Mouse (Mus musculus): ENCODE results near the gene H2-M5. TPM values are rescaled to one million over a fixed set of nuclear protein-coding genes. Genes with fewer than 3 reads are reported as not detected.

The H2-M5 gene
- polyA plus RNA-seq, 1 experiment from 2014 or later, result 0.33 TPM

DNA sequence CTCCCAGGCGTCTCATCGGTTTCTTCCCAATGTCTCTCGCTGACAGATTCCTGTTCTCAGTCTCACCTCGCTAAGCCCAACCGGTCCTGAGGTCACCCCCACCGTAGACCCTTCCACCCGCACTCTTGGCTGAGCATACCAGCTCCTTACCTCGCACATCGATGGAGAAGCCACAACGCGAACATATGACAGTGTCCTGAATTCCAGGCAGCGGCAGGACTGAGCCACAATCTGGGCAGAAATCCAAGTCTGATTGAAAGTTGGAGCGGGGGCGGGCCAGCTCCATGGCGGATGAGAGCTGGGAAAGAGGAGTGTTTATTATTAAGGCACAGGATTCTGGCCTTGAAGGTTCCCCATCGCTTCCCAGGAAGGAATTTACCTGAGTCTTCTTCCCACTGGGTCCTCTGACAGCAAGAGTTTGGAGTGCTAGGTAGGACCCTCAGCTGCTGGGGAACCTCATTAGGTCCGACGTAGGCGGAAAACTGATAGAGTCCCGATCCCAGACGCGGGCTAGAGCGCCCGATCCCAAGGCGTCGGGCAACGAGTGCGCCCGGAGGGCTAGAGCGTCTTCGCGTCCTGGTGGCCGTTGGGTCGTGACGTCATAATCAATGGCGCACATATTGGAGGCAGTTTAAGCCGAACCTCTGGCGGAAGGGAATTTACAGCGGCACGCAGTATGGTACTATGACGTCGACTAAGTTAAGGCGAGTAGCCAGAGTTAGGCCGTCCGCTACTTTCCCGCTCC lies 31.2 kb downstream of the H2-M5 start, which contains the start of the genes Znrd1 and Znrd1as:
Znrd1 (minus strand) TSS at position 561 of the 745 bp plus-strand sequence.
Znrd1as (plus strand) TSS at position 594 of the 745 bp plus-strand sequence.
- peak within 1 kb of the TSS; percentile 84 for H3K9ac ChIP-seq (ENCODE audit: low read length)
- H3K27ac ChIP-seq (ENCODE audit: low read length), result peak within 1 kb of the TSS; percentile 87
- H3K36me3 ChIP-seq (ENCODE audit: control insufficient read depth, insufficient read depth, low read length), result peaks cover 12% of the 10 kb centered on the region
- H3K9me3 ChIP-seq (ENCODE audit: control insufficient read depth, low read length), result no peaks in the 10 kb centered on the region
- WGBS, result under 1% methylated on average over 46 of the region's 46 CpGs
- H3K4me2 ChIP-seq (ENCODE audit: low read depth, low read length), result peak within 1 kb of the TSS; percentile 78
- peak; percentile 98 for ATAC-seq (ENCODE audit: low read depth)
- peaks cover 12% of the 10 kb centered on the region for H3K4me1 ChIP-seq (replicated peaks; ENCODE audit: control insufficient read depth, insufficient read depth, low read length)
- peak within 1 kb of the TSS; percentile 72 for H3K4me3 ChIP-seq (ENCODE audit: low read length)
- no peaks in the 10 kb centered on the region for H3K27me3 ChIP-seq (ENCODE audit: control insufficient read depth, insufficient read depth, low read depth, low read length)

DNA sequence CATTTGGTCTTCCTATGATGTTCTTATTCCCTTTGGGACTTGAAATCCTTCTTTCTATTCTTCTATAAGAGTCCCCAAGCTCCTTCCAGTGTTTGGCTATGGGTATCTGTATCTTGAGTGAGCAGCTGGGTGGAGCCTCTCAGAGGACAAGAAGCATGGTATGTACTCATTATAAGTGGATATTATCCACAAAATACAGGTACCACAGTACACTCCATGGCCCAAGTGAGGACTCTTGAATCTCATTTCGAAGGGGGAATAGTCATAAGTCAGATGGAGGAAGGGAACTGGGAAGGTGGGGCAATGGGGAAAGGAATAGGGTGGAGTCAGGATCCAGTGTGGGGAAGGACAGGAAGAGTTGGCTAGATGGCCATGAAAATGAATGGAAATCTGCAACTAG lies 36.3 kb downstream of the H2-M5 start:
- no peak for ATAC-seq (ENCODE audit: low read depth)
- no peaks in the 10 kb centered on the region for H3K9me3 ChIP-seq (ENCODE audit: control insufficient read depth, low read length)
- H3K4me1 ChIP-seq (replicated peaks; ENCODE audit: control insufficient read depth, insufficient read depth, low read length), result peaks cover 20% of the 10 kb centered on the region
- no peak overlapping the region for H3K4me3 ChIP-seq (ENCODE audit: low read length)
- no peak overlapping the region for H3K4me2 ChIP-seq (ENCODE audit: low read depth, low read length)
- no peaks in the 10 kb centered on the region for H3K27me3 ChIP-seq (ENCODE audit: control insufficient read depth, insufficient read depth, low read depth, low read length)
- H3K9ac ChIP-seq (ENCODE audit: low read length), result no peak overlapping the region
- H3K36me3 ChIP-seq (ENCODE audit: control insufficient read depth, insufficient read depth, low read length), result peaks cover 25% of the 10 kb centered on the region
- H3K27ac ChIP-seq (ENCODE audit: low read length), result no peak overlapping the region
- WGBS, result 72% methylated on average over 1 of the region's 1 CpGs

DNA sequence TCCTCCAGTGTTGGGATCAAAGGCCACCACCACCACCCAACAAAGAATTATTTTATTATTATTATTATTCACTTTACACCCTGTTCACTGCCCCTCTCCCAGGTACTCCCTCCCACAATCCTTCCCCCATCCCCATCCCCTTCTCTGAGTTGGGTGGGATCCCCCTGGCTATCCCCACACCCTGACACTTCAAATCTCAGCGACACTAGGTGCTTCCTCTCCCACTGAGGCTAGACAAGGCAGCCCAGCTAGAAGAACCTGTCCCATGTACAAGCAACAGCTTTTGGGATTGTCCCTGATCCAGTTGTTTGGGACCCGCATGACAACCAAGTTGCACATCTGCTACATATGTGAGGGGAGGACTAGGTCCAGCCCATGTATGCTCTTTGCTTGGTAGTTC lies 36.7 kb downstream of the H2-M5 start:
- peaks cover 25% of the 10 kb centered on the region for H3K36me3 ChIP-seq (ENCODE audit: control insufficient read depth, insufficient read depth, low read length)
- peaks cover 19% of the 10 kb centered on the region for H3K4me1 ChIP-seq (replicated peaks; ENCODE audit: control insufficient read depth, insufficient read depth, low read length)
- WGBS, result 94% methylated on average over 2 of the region's 2 CpGs
- no peaks in the 10 kb centered on the region for H3K9me3 ChIP-seq (ENCODE audit: control insufficient read depth, low read length)
- H3K27ac ChIP-seq (ENCODE audit: low read length), result no peak overlapping the region
- H3K4me2 ChIP-seq (ENCODE audit: low read depth, low read length), result no peak overlapping the region
- H3K9ac ChIP-seq (ENCODE audit: low read length), result no peak overlapping the region
- no peaks in the 10 kb centered on the region for H3K27me3 ChIP-seq (ENCODE audit: control insufficient read depth, insufficient read depth, low read depth, low read length)
- no peak for ATAC-seq (ENCODE audit: low read depth)
- no peak overlapping the region for H3K4me3 ChIP-seq (ENCODE audit: low read length)

DNA sequence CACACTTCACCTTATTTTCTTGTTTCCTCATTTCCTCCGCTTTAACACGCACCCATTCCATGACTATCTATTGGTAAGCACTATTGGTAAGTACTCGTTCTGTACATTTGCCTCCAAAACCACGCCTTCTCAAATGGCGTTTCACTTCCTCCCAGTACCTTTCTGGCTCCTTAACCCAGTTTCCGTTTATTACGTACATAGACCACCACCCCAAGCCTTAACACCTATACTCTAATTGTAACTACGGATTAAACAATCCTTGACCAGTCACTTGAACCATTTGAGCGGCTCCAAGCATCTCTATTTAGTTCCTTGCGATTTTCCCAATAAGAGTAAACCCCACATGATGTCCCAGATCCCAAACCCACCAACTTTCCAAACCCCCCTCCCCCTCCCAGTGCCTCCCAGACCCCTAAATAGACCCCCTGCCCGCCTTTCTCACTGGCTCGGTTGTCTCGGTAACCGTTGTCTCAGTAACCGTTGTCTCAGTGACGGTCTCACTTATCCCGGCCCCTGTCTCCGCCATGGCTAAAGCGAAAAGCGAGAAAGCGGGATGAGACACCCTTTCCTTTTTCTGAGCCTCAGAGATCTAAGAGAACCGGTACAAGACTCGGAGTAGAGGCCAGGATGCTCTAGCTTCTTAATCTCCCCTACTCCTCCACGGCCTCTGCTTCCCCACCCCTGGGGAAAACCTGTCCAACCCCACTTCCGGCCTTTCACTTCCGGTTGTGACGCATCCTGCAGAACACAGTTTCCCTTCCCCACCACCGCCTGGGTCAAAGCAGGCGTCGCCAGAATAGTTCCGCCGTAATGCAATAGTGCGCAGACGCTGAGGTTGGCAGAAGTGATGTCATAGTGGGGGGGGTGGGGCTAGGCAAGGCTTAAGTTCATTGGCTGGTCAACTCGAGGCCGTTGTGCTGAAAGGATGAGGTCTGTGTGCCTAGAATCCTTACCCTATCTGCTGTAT lies 38.1 kb downstream of the H2-M5 start, which contains the start of gene Ppp1r11:
Ppp1r11 (minus strand) TSS at position 761 of the 967 bp plus-strand sequence.
- WGBS, result 2% methylated on average over 36 of the region's 36 CpGs
- H3K9me3 ChIP-seq (ENCODE audit: control insufficient read depth, low read length), result no peaks in the 10 kb centered on the region
- peak within 1 kb of the TSS; percentile 90 for H3K4me3 ChIP-seq (ENCODE audit: low read length)
- peak; percentile 97 for ATAC-seq (ENCODE audit: low read depth)
- H3K36me3 ChIP-seq (ENCODE audit: control insufficient read depth, insufficient read depth, low read length), result peaks cover 20% of the 10 kb centered on the region
- H3K27ac ChIP-seq (ENCODE audit: low read length), result peak within 1 kb of the TSS; percentile 53
- peak within 1 kb of the TSS; percentile 90 for H3K4me2 ChIP-seq (ENCODE audit: low read depth, low read length)
- peaks cover 21% of the 10 kb centered on the region for H3K4me1 ChIP-seq (replicated peaks; ENCODE audit: control insufficient read depth, insufficient read depth, low read length)
- peak within 1 kb of the TSS; percentile 87 for H3K9ac ChIP-seq (ENCODE audit: low read length)
- H3K27me3 ChIP-seq (ENCODE audit: control insufficient read depth, insufficient read depth, low read depth, low read length), result peaks cover 5% of the 10 kb centered on the region

DNA sequence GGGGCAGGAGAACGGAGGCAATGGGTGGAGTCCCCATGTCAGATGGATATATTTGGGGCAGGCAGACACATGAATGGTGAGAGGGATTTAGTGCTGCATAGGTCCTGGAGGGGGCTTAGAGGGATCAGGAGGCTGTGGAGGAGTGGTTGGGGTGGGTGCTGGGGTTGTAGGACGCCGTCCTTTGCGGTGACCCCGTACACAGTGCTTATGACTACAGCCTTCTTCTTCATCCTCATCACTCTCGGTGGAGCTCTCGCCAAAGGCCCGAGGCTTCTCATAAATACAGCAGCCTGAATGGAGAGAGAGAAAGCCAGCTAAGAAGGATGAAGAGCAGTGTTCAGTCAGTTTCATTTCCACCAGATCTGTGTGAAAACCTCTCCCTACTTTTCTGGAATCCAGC lies 40.1 kb downstream of the H2-M5 start:
- Histone ChIP-seq H3K9me3 (ENCODE audit: control insufficient read depth, low read length) (no peaks in the 10 kb centered on the region), H3K4me2 (ENCODE audit: low read depth, low read length) (no peak overlapping the region)
- 90% methylated on average over 8 of the region's 8 CpGs for WGBS

DNA sequence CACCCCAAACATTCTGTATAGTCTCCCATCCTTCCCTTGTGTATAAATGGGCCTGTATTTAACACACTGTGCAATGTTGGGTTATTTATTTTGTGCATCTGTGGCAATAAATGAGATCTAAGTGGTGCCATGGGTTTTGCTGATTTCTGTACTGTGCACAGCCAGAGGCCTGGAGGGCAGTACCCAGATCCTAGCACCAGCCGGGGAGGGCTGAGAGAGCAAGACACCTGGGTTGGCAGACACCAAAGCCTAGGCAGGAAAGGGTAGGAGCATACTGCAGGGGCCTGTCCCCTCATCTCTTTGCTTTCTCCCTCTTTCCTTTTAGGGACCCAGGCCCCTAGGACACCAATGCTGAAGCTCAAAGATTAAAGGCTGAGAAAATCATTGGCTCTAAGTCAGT lies 41.1 kb downstream of the H2-M5 start:
- Histone ChIP-seq H3K9ac (ENCODE audit: low read length) (no peak overlapping the region), H3K27me3 (ENCODE audit: control insufficient read depth, insufficient read depth, low read depth, low read length) (peaks cover 33% of the 10 kb centered on the region), H3K36me3 (ENCODE audit: control insufficient read depth, insufficient read depth, low read length) (peaks cover 13% of the 10 kb centered on the region), H3K9me3 (ENCODE audit: control insufficient read depth, low read length) (no peaks in the 10 kb centered on the region), H3K4me3 (ENCODE audit: low read length) (no peak overlapping the region), H3K4me1 (replicated peaks; ENCODE audit: control insufficient read depth, insufficient read depth, low read length) (peaks cover 21% of the 10 kb centered on the region), H3K27ac (ENCODE audit: low read length) (no peak overlapping the region), H3K4me2 (ENCODE audit: low read depth, low read length) (no peak overlapping the region)
- WGBS, result 85% methylated on average over 1 of the region's 1 CpGs
- ATAC-seq (ENCODE audit: low read depth), result no peak

More for the DNA sequence above, 40.1 kb downstream of the H2-M5 start:
- H3K4me3 ChIP-seq (ENCODE audit: low read length), result no peak overlapping the region
- ATAC-seq (ENCODE audit: low read depth), result no peak
- H3K9ac ChIP-seq (ENCODE audit: low read length), result no peak overlapping the region
- H3K36me3 ChIP-seq (ENCODE audit: control insufficient read depth, insufficient read depth, low read length), result peaks cover 15% of the 10 kb centered on the region
- H3K4me1 ChIP-seq (replicated peaks; ENCODE audit: control insufficient read depth, insufficient read depth, low read length), result peaks cover 21% of the 10 kb centered on the region
- H3K27me3 ChIP-seq (ENCODE audit: control insufficient read depth, insufficient read depth, low read depth, low read length), result peaks cover 25% of the 10 kb centered on the region
- H3K27ac ChIP-seq (ENCODE audit: low read length), result no peak overlapping the region

DNA sequence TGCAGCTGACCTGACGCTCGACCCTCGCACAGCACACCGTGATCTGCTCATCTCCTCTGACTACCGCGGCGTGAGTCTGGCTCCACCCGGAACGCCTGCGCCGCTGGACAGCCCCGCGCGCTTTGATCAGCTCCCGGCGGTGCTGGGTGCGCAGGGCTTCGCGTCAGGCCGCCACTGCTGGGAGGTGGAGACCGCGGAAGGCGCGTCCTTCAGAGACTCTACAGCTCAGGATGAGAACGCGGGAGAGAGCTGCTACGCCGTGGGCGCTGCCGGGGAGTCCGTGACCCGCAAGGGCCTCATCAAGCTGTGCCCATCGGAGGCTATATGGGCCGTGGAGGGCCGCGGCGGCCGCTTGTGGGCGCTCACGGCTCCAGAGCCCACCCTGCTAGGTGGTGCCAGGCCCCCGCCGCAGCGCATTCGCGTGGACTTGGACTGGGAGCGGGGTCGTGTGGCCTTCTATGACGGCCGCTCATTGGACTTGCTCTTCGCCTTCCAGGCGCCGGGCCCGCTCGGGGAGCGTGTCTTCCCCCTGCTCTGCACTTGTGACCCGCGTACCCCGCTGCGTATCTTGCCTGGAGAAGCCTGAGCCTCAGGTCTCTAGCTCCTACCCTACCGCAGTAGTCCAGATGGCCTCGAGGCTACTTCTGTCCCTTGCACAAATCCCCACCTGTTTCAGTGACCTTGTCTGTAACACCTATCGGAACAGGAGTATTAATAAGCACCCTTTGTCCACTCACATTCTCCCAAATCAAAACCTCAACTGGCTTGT lies 42.1 kb downstream of the H2-M5 start:
- Histone ChIP-seq H3K4me3 (ENCODE audit: low read length) (peak overlapping the region; percentile 58), H3K9ac (ENCODE audit: low read length) (peak overlapping the region; percentile 79), H3K27ac (ENCODE audit: low read length) (no peak overlapping the region), H3K4me2 (ENCODE audit: low read depth, low read length) (peak overlapping the region; percentile 98), H3K36me3 (ENCODE audit: control insufficient read depth, insufficient read depth, low read length) (peaks cover 13% of the 10 kb centered on the region), H3K9me3 (ENCODE audit: control insufficient read depth, low read length) (no peaks in the 10 kb centered on the region), H3K4me1 (replicated peaks; ENCODE audit: control insufficient read depth, insufficient read depth, low read length) (peaks cover 26% of the 10 kb centered on the region), H3K27me3 (ENCODE audit: control insufficient read depth, insufficient read depth, low read depth, low read length) (peaks cover 43% of the 10 kb centered on the region)
- WGBS, result under 1% methylated on average over 62 of the region's 62 CpGs
- ATAC-seq (ENCODE audit: low read depth), result peak; percentile 32

DNA sequence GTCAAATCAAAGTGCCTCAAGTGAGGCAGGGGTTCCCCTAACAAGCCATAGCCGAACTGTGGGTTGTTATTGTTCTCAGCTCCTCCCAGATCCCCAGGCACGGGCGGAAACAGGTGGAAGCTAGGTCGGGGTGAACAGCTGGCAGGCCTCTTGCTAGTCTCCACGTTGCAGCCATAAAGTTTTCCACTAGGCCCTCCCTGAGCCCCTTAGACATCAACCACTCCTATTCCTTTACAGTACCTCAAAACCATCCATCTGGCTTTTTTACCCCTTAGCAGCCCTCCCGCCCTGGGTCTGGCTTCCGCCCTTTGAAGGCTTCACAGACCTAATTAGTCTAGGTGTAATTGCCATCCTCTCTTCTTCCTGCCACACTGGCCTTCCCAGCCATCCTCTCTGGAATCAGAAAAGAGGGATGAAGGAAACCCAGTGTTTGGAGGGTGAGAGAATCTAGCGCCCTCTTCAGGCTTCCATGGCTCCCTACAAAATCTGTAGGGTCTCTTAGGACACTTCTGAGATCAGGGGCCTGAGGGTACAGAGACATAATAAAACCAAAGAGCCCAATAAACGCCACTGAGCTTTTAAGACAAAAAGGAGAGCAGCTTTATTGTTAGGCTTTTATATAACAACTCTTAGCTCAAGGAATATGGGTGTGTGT lies 45.1 kb downstream of the H2-M5 start:
- H3K4me1 ChIP-seq (replicated peaks; ENCODE audit: control insufficient read depth, insufficient read depth, low read length), result peaks cover 12% of the 10 kb centered on the region
- H3K4me3 ChIP-seq (ENCODE audit: low read length), result no peak overlapping the region
- no peaks in the 10 kb centered on the region for H3K9me3 ChIP-seq (ENCODE audit: control insufficient read depth, low read length)
- 22% methylated on average over 9 of the region's 9 CpGs for WGBS
- no peak overlapping the region for H3K4me2 ChIP-seq (ENCODE audit: low read depth, low read length)
- no peak overlapping the region for H3K9ac ChIP-seq (ENCODE audit: low read length)
- H3K36me3 ChIP-seq (ENCODE audit: control insufficient read depth, insufficient read depth, low read length), result peaks cover 10% of the 10 kb centered on the region
- H3K27me3 ChIP-seq (ENCODE audit: control insufficient read depth, insufficient read depth, low read depth, low read length), result peaks cover 48% of the 10 kb centered on the region
- H3K27ac ChIP-seq (ENCODE audit: low read length), result no peak overlapping the region
- no peak for ATAC-seq (ENCODE audit: low read depth)

Data from lung, embryonic 16.5 days (tissue).